Mouse (Mus musculus) embryo, embryonic 10 days (tissue): ENCODE measurements around the gene Galt.
"Not testable (repeated sequence)": the region's sequence is repeated elsewhere in the genome, so short reads cannot be mapped to it uniquely, and the experiment has no call there.

ENCODE experiments used
- DNase-seq: peaks from one replicate; pipeline ENCODE4 v3.0.0-alpha.2; 2015; ENCODE audit warnings: low spot score

Galt gene

GRCm38 (mm10) chr4:41775840-41776239, 20.8 kb downstream of the Galt start:
- DNase-seq, result not testable (repeated sequence)

GRCm38 (mm10) chr4:41781271-41781670, 26.2 kb downstream of the Galt start:
- DNase-seq, result not testable (repeated sequence)

DNA sequence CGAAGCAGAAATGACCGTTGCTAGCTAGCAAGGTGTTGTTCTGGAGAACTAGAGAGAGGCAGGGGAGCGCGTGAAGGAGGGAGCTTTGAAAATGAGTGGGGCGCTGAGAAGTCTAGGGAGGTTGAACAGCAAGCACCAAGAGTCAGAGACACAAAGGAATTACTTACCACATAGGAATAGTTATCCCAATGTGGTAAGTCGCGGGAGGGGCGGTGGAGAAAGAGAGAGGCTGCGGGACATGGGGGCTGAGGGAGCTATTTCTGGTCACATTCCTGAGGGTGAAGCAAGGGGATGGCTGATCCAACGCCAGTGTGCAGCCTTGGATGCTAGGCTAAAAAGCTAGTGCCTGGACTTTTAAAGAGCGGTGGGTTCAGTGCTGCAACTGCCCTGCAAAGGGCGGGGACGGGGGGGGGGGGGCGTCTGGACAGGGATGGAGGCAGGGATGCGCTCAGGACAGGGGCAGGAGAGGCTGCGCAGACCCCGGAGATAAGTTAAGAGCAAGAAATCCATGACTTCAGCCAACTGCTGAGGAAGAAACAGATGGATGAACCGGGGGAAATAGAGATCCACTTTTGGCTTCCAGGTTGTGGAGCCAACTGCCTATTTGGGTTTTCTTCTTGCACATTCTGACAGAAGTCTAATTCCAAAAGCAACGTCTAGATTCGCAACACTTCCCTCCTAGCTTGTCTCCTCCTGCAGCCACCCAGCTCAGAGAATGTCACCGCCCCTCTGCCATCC, 26.9 kb downstream of the Galt start:
- DNase-seq, result not testable (repeated sequence)

DNA sequence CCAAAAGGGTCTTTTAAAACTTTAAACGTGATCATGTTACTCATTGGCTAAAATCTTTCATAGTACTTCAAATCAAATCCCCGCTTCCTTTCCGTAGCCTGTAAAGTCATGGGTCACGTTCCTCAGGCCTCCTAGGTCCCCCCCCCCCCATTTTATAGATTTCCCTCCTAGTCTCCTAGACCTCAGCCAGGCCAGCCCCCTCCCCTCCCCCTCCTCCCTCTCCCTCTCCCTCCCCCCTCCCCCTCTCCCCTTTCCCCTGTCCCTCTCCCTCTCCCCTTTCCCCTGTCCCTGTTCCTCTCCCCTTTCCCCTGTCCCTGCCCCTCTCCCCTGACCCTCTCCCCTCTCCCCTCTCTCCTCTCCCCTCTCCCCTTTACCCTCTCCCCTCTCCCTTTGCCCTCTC, 27.7 kb downstream of the Galt start:
- DNase-seq, result not testable (repeated sequence)

DNA sequence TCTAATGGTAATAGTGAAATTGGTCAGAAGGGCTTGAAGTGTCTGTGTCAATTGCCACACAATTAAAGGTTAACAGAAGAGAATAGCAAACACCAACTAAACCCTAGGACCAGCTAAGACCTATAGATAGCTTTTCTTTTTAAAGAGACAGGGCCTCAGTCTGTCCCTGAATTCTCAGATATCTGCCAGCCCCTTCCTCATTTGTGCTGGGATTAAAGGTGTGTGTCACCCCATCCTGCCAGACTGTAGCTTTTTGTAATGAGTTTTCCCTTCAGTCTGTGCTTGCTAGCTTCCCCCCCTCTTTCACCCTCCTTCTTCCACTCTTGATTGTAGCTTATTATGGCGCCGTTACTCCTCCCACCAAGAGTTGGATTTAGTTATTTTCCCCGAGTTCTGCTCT, 28.2 kb downstream of the Galt start:
- not testable (repeated sequence) for DNase-seq
